Mouse (Mus musculus) megakaryocyte, embryonic 14.5 days (primary cell): Measurements from ENCODE around the gene Myo3a. TPM values are rescaled to one million over a fixed set of nuclear protein-coding genes. Genes with fewer than 3 reads are reported as not detected.
A peak's percentile ranks its signal among the peaks of the same experiment; 100 is the strongest.

ENCODE experiments used
- H3K27me3 ChIP-seq: replicated peaks from 2 replicates; pipeline ENCODE3; 2012; ENCODE audit warnings: inconsistent platforms
- H3K36me3 ChIP-seq: replicated peaks from 2 replicates; pipeline ENCODE3; 2012; ENCODE audit warnings: low read length, inconsistent platforms, mixed read lengths
- H3K4me1 ChIP-seq: 2 replicates; pipeline ENCODE4 v1.6.1; 2012; ENCODE audit warnings: inconsistent platforms
- H3K4me3 ChIP-seq: replicated peaks from 2 replicates; pipeline ENCODE3; 2012; ENCODE audit warnings: moderate library complexity, mild to moderate bottlenecking, inconsistent platforms
- H3K9me3 ChIP-seq: 2 replicates; pipeline ENCODE4 v1.6.1; 2012; ENCODE audit warnings: inconsistent platforms
- FLI1 ChIP-seq: IDR thresholded peaks from 2 replicates; pipeline ENCODE4 v1.6.1; 2012; ENCODE audit warnings: low read length, inconsistent platforms, mixed read lengths
- GATA1 ChIP-seq: IDR thresholded peaks from 3 replicates; pipeline ENCODE4 v1.6.1; 2012; ENCODE audit warnings: mixed read lengths, low read length, inconsistent platforms, borderline replicate concordance
- polyA plus RNA-seq: library from polyadenylated mRNA; stranded (reverse); fragments of >175 nt; gene quantifications from 2 replicates; pipeline ENCODE4 v1.2.3, GENCODE M21; 2012; ENCODE audit warnings: low replicate concordance; ENCODE audit not compliant: insufficient read depth

The Myo3a gene
- polyA plus RNA-seq, 1 experiment, result not detected

- Histone ChIP-seq H3K36me3 (no peaks in the 10 kb centered on the region), H3K4me1 (peaks cover 29% of the 10 kb centered on the region), H3K9me3 (peaks cover 19% of the 10 kb centered on the region), H3K27me3 (peaks cover 76% of the 10 kb centered on the region), H3K4me3 (no peak overlapping the region)
- TF ChIP-seq GATA1 (no peak), FLI1 (no peak)
Measured at GRCm38 (mm10) chr2:22620030-22620429, 392.7 kb downstream of the Myo3a start.

GRCm38 (mm10) chr2:22620534-22620933 is 393.2 kb downstream of the Myo3a start:
- no peak overlapping the region for H3K4me3 ChIP-seq
- H3K36me3 ChIP-seq, result no peaks in the 10 kb centered on the region
- TF ChIP-seq FLI1 (no peak), GATA1 (no peak)
- peaks cover 29% of the 10 kb centered on the region for H3K4me1 ChIP-seq
- H3K27me3 ChIP-seq, result peaks cover 81% of the 10 kb centered on the region
- peaks cover 15% of the 10 kb centered on the region; the same call in 1 of the 2 replicates for H3K9me3 ChIP-seq

GRCm38 (mm10) chr2:22620978-22621827 is 393.9 kb downstream of the Myo3a start:
- Histone ChIP-seq H3K9me3 (peaks cover 15% of the 10 kb centered on the region; the same call in 1 of the 2 replicates), H3K4me1 (peaks cover 29% of the 10 kb centered on the region), H3K27me3 (peaks cover 86% of the 10 kb centered on the region), H3K4me3 (peak overlapping the region; percentile 35), H3K36me3 (no peaks in the 10 kb centered on the region)
- TF ChIP-seq GATA1, result no peak
- no peak for TF ChIP-seq FLI1

- H3K4me3 ChIP-seq, result peak within 1 kb of the TSS; percentile 89
- peaks cover 86% of the 10 kb centered on the region for H3K27me3 ChIP-seq
- H3K36me3 ChIP-seq, result no peaks in the 10 kb centered on the region
Measured at GRCm38 (mm10) chr2:22621828-22622731, 394.8 kb downstream of the Myo3a start, which contains the start of gene Gad2. TSS of gene Gad2 (plus strand) at chr2:22622205.

GRCm38 (mm10) chr2:22623111-22624070 is 396.1 kb downstream of the Myo3a start:
- Histone ChIP-seq H3K27me3 (peaks cover 86% of the 10 kb centered on the region), H3K4me3 (no peak overlapping the region), H3K36me3 (no peaks in the 10 kb centered on the region), H3K9me3 (peaks cover 15% of the 10 kb centered on the region; the same call in 1 of the 2 replicates), H3K4me1 (peaks cover 29% of the 10 kb centered on the region)
- TF ChIP-seq GATA1 (no peak), FLI1 (no peak)

More at GRCm38 (mm10) chr2:22621828-22622731, 394.8 kb downstream of the Myo3a start, which contains the start of gene Gad2:
- TF ChIP-seq FLI1, result no peak
- TF ChIP-seq GATA1, result no peak
- peaks cover 29% of the 10 kb centered on the region for H3K4me1 ChIP-seq
- peaks cover 15% of the 10 kb centered on the region; the same call in 1 of the 2 replicates for H3K9me3 ChIP-seq

- TF ChIP-seq FLI1 (no peak), GATA1 (no peak)
- Histone ChIP-seq H3K9me3 (peaks cover 15% of the 10 kb centered on the region; the same call in 1 of the 2 replicates), H3K4me3 (no peak overlapping the region), H3K4me1 (peaks cover 29% of the 10 kb centered on the region), H3K36me3 (no peaks in the 10 kb centered on the region), H3K27me3 (peaks cover 77% of the 10 kb centered on the region)
Measured at GRCm38 (mm10) chr2:22624188-22624975, 397.1 kb downstream of the Myo3a start.

- H3K36me3 ChIP-seq, result no peaks in the 10 kb centered on the region
Measured at GRCm38 (mm10) chr2:22625096-22625960, 398.0 kb downstream of the Myo3a start.

More at GRCm38 (mm10) chr2:22625096-22625960, 398.0 kb downstream of the Myo3a start:
- H3K27me3 ChIP-seq, result peaks cover 68% of the 10 kb centered on the region
- H3K4me3 ChIP-seq, result no peak overlapping the region
- peaks cover 15% of the 10 kb centered on the region; the same call in 1 of the 2 replicates for H3K9me3 ChIP-seq
- peaks cover 29% of the 10 kb centered on the region for H3K4me1 ChIP-seq
- no peak for TF ChIP-seq FLI1
- TF ChIP-seq GATA1, result no peak
